Mouse (Mus musculus) limb, embryonic 12.5 days (tissue): ENCODE results near the gene Morn2. TPM values are rescaled to one million over a fixed set of nuclear protein-coding genes. Genes with fewer than 3 reads are reported as not detected.
"Not testable (repeated sequence)": the region's sequence is repeated elsewhere in the genome, so short reads cannot be mapped to it uniquely, and the experiment has no call there.

Source experiments
- ATAC-seq: fragments of 200-750 bp; cut with Nextera tagmentation; 2 replicates; pipeline ENCODE4 v1.8.0; 2017; ENCODE audit warnings: low read depth, moderate TSS enrichment; ENCODE audit not compliant: insufficient number of reproducible peaks, insufficient read depth, low FRiP score, low TSS enrichment
- H3K27ac ChIP-seq: fragments of 300-500 bp; sonication (generic); 2 replicates; pipeline ENCODE4 v1.5.1; 2016; ENCODE audit warnings: mild to moderate bottlenecking, moderate library complexity
- H3K27me3 ChIP-seq: fragments of 300-500 bp; sonication (generic); 2 replicates; pipeline ENCODE4 v1.6.1; 2016; ENCODE audit warnings: mild to moderate bottlenecking, moderate library complexity
- H3K36me3 ChIP-seq: fragments of 300-500 bp; sonication (generic); 2 replicates; pipeline ENCODE4 v1.6.1; 2016; ENCODE audit warnings: mild to moderate bottlenecking, moderate library complexity
- H3K4me1 ChIP-seq: fragments of 300-500 bp; sonication (generic); replicated peaks from 2 replicates; pipeline ENCODE4 v1.6.1; 2016
- H3K4me2 ChIP-seq: fragments of 300-500 bp; sonication (generic); 2 replicates; pipeline ENCODE4 v1.6.1; 2016; ENCODE audit warnings: mild to moderate bottlenecking, moderate library complexity
- H3K4me3 ChIP-seq: fragments of 300-500 bp; sonication (generic); replicated peaks from 2 replicates; pipeline ENCODE4 v1.5.1; 2016; ENCODE audit warnings: mild to moderate bottlenecking
- H3K9ac ChIP-seq: fragments of 300-500 bp; sonication (generic); replicated peaks from 2 replicates; pipeline ENCODE4 v1.6.1; 2016; ENCODE audit warnings: mild to moderate bottlenecking, moderate library complexity
- H3K9me3 ChIP-seq: fragments of 300-500 bp; sonication (generic); 2 replicates; pipeline ENCODE4 v1.6.1; 2016; ENCODE audit warnings: mild to moderate bottlenecking, moderate library complexity
- WGBS: fragments of 180-500 bp; shearing (Covaris S2); methylation state at CpG from one replicate; pipeline ENCODE4 v1.1.7; 2016; 5-methylcytosine and 5-hydroxymethylcytosine counted together
- polyA plus RNA-seq: library from polyadenylated mRNA; unstranded; fragments of >200 nt; fragmentation: Nextera tagmentation; extraction: Ambion mirVana; gene quantifications from 2 replicates; pipeline ENCODE4 v1.2.1, GENCODE M21; 2016

Morn2 gene
- 21.8 and 23.7 TPM in 2 replicates for polyA plus RNA-seq

DNA sequence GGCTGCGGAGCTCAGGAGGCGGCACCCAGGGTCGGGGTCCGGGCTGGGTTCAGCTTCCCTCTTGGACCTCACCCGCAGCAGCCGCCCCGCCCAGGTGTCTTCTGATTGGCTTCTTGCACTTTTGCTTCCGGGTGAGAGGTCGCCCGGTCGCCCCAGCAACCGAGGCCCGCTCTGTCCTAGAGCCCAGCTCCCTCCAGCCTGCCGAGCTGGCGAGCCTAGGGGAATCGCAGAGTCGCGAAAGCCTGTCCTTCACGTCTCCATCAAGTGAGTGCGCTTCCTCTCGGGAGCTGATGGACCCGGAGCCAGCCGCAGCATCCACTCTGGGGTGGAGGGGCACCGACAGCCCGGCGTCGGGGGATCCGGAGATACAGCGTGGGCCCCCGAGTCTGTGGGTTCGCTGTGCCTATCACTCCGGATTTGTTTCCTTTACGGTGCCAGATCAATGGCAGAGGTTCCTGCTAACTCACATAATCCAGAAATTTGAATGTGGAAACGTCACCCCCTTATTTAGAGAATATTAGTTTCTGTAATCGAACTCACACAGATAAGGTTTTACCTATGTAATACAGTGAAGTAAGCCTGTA is at the start of gene Morn2, which contains the start of gene Dhx57:
TSS of gene Morn2 (plus strand) at position 130 of the 584 bp plus-strand sequence.
TSS of gene Dhx57 (minus strand) at position 403 of the 584 bp plus-strand sequence.
- H3K36me3 ChIP-seq, result no peaks in the 10 kb centered on the region
- no peaks in the 10 kb centered on the region for H3K27me3 ChIP-seq
- peak; percentile 98 for ATAC-seq
- peak within 1 kb of the TSS; percentile 68 for H3K4me2 ChIP-seq
- peaks cover 12% of the 10 kb centered on the region for H3K4me1 ChIP-seq
- peak within 1 kb of the TSS; percentile 91 for H3K27ac ChIP-seq
- 1% methylated on average over 35 of the region's 35 CpGs for WGBS
- H3K9me3 ChIP-seq, result no peaks in the 10 kb centered on the region
- peak within 1 kb of the TSS; percentile 78 for H3K9ac ChIP-seq
- peak within 1 kb of the TSS; percentile 77 for H3K4me3 ChIP-seq

DNA sequence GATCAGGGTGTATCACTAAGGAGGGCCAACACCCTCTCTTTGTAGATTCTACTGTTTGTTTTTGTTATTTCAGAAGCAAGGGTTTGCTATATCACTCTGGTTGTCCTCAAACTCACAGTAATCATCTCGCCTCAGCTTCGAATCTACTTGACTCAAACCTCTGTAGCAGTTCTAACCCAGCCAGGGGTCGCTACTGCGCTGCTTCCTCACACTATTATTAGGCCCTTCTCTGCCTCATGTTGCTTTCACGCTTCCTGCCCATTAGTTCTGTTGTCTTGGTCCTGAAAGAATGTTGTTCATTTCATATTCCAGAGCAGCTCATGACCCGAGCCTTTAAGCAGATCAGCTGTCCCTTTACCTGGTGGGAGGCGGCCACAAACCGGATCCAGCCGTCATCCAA is 48.4 kb upstream of the Morn2 start:
- no peak overlapping the region for H3K27ac ChIP-seq
- no peak for ATAC-seq
- no peaks in the 10 kb centered on the region for H3K9me3 ChIP-seq
- H3K27me3 ChIP-seq, result no peaks in the 10 kb centered on the region
- no peak overlapping the region for H3K4me3 ChIP-seq
- H3K4me2 ChIP-seq, result no peak overlapping the region
- 87% methylated on average over 9 of the region's 9 CpGs for WGBS
- H3K36me3 ChIP-seq, result peaks cover 92% of the 10 kb centered on the region
- H3K9ac ChIP-seq, result no peak overlapping the region
- H3K4me1 ChIP-seq, result no peaks in the 10 kb centered on the region

- Histone ChIP-seq H3K9me3 (no peaks in the 10 kb centered on the region), H3K27ac (no peak overlapping the region), H3K36me3 (peaks cover 96% of the 10 kb centered on the region), H3K4me1 (no peaks in the 10 kb centered on the region), H3K4me2 (no peak overlapping the region), H3K9ac (no peak overlapping the region), H3K27me3 (no peaks in the 10 kb centered on the region), H3K4me3 (no peak overlapping the region)
- 59% methylated on average over 13 of the region's 13 CpGs for WGBS
- ATAC-seq, result no peak
These were observed 46.9 kb upstream of the Morn2 start for GRCm38 (mm10) chr17:80243116-80243515.

DNA sequence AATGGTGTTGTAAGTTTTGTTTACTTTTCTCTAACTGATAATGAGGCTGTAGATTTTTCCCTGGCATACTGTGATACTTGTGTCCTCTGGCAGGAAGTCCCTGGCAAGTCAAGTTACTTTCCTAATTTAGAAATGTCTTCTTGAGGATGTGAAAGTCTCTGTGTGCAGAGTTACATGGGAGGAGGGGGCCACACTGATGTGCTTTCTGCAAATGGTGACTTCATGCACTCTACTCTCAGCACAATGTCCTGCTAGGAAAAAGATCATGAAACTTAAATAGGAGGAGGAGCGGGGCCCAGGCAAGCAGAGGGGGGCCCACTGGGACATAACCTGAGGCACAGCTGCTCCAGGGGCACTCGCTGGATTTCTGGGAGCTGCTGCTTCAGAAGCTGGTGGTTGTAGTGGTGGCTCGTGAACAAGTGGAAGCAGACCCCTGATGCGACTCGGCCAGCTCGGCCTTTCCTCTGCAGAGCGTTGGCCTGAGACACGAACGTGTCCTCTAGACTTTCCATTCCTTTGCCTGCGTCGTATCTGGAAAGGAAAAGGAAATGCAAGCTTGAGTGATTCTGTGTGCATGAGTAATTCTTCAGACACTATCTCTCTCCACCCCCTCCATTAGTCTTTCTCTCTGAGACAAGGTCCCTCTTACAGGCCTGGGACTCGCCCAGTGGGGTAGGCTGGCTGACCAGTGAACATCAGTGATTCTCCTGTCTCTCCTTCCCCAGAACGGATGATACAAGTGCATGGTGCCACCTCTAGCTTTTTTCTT is 37.1 kb upstream of the Morn2 start:
- Histone ChIP-seq H3K4me3 (no peak overlapping the region), H3K27ac (no peak overlapping the region), H3K27me3 (no peaks in the 10 kb centered on the region), H3K36me3 (peaks cover 98% of the 10 kb centered on the region), H3K9ac (no peak overlapping the region), H3K4me1 (no peaks in the 10 kb centered on the region), H3K4me2 (no peak overlapping the region), H3K9me3 (no peaks in the 10 kb centered on the region)
- WGBS, result 90% methylated on average over 13 of the region's 13 CpGs
- ATAC-seq, result no peak

DNA sequence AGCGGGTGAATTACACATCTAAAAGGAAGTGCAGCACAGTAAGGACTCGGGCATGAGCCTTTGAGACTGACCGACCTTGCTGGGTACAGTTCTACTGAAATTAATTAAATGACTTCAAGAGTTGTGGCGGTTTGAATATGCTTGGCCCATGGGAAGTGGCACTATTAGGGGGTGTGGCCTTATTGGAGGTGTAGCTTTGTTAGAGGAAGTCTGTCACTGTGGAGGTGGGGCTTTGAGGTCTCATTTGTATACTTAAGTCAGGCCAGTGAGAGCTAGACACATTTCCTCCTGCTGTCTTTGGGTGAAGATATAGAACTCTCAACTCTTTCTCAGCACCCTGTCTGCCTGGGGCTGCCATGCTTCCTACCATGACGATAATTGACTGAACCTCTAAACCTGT is 35.6 kb upstream of the Morn2 start:
- Histone ChIP-seq H3K4me1 (no peaks in the 10 kb centered on the region), H3K9ac (no peak overlapping the region), H3K9me3 (no peaks in the 10 kb centered on the region), H3K36me3 (peaks cover 98% of the 10 kb centered on the region), H3K4me3 (no peak overlapping the region), H3K27me3 (no peaks in the 10 kb centered on the region), H3K4me2 (no peak overlapping the region), H3K27ac (no peak overlapping the region)
- WGBS, result 95% methylated on average over 5 of the region's 5 CpGs
- no peak for ATAC-seq

GRCm38 (mm10) chr17:80255208-80255607 is 34.8 kb upstream of the Morn2 start:
- Histone ChIP-seq H3K27ac (no peak overlapping the region), H3K9ac (no peak overlapping the region), H3K9me3 (no peaks in the 10 kb centered on the region), H3K4me2 (no peak overlapping the region), H3K4me1 (no peaks in the 10 kb centered on the region), H3K36me3 (peaks cover 97% of the 10 kb centered on the region), H3K4me3 (no peak overlapping the region), H3K27me3 (no peaks in the 10 kb centered on the region)
- no peak for ATAC-seq
- 42% methylated on average over 13 of the region's 13 CpGs for WGBS

GRCm38 (mm10) chr17:80267065-80267464 is 22.9 kb upstream of the Morn2 start:
- Histone ChIP-seq H3K4me1 (no peaks in the 10 kb centered on the region), H3K4me2 (no peak overlapping the region), H3K9me3 (no peaks in the 10 kb centered on the region), H3K4me3 (no peak overlapping the region), H3K27ac (no peak overlapping the region), H3K9ac (no peak overlapping the region), H3K27me3 (no peaks in the 10 kb centered on the region), H3K36me3 (peaks cover 94% of the 10 kb centered on the region)
- 93% methylated on average over 4 of the region's 4 CpGs for WGBS
- no peak for ATAC-seq

- no peak for ATAC-seq
- H3K36me3 ChIP-seq, result peaks cover 95% of the 10 kb centered on the region
- H3K4me3 ChIP-seq, result no peak overlapping the region
- no peaks in the 10 kb centered on the region for H3K27me3 ChIP-seq
- no peak overlapping the region for H3K4me2 ChIP-seq
- no peak overlapping the region for H3K27ac ChIP-seq
- WGBS, result 87% methylated on average over 3 of the region's 3 CpGs
- no peak overlapping the region for H3K9ac ChIP-seq
- no peaks in the 10 kb centered on the region for H3K4me1 ChIP-seq
- no peaks in the 10 kb centered on the region for H3K9me3 ChIP-seq
These were observed 21.9 kb upstream of the Morn2 start for GRCm38 (mm10) chr17:80268151-80268550.

DNA sequence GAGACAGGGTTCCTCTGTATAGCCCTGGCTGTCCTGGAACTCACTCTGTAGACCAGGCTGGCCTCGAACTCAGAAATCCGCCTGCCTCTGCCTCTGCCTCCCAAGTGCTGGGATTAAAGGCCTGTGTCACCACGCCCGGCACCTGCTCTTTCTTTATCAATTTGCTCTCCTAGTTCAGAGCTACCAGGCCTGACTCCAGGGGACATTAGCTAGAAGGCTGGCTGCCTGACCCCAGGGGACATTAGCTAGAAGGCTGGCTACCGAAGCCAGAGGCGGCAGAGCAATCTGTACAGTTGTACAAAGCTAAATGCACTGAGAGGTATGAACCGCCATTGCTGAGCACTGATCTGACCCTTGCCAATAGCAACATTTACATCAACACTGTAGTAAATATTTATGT is 19.4 kb upstream of the Morn2 start:
- ATAC-seq, H3K4me2 ChIP-seq, H3K27ac ChIP-seq, H3K9ac ChIP-seq, H3K4me1 ChIP-seq, H3K9me3 ChIP-seq, H3K4me3 ChIP-seq, H3K27me3 ChIP-seq: not testable (repeated sequence)
- WGBS, result 93% methylated on average over 7 of the region's 7 CpGs
- peaks cover 95% of the 10 kb centered on the region for H3K36me3 ChIP-seq

DNA sequence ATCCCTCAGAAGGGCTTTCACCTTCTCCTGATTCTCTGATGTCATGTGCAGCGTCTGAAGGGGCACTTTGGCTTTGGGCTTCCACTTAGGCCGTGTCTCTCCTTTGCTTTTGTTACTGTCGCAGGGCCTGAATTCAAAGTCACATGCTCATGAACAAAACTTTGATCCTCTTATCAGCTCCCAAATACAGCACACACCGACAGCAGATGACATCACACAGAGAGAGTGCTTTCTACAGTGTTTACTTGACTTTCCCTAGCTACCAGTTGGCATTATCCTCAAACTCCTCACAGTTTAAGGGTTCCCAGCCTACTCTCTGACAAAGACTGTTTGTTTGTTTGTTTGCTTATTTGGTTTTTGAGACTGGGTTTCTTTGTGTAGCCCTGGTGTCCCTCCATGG is 11.7 kb upstream of the Morn2 start:
- ATAC-seq, result no peak
- Histone ChIP-seq H3K9ac (no peak overlapping the region), H3K4me1 (no peaks in the 10 kb centered on the region), H3K36me3 (peaks cover 73% of the 10 kb centered on the region), H3K4me2 (no peak overlapping the region), H3K27ac (no peak overlapping the region), H3K27me3 (no peaks in the 10 kb centered on the region), H3K4me3 (no peak overlapping the region), H3K9me3 (no peaks in the 10 kb centered on the region)
- 89% methylated on average over 4 of the region's 4 CpGs for WGBS

DNA sequence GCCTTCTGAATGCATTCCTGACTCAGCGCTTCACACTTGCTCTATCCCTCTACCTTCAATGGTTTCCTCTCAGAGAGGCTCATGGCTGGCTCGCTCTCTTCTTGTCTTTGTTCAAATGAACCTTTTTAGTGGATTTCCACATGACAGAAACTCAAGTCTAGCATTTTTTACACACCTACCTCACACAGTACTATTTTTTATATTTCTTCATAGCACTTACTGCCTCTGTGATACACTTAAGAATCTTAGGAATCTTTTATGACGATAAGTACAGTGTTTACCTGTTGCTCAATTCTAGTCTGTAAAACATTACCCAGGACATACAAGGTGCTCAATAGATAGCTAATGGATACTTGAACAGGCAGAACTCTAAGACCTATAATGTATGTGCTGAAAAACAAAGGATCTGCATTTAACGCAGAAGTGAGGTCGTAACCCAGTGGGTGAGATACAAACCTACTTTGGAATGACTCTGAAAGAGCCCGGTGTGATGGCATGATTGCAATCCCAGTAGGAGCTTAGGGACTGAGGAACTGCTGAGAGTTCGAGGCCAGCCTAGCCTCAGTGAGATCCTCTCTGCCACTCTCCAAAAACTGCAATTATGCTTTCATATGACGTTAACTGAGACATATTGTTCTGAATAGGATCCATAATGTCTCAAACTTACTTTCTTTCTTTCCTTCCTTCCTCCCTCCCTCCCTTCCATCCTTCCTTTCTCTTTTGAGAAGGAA is 10.5 kb upstream of the Morn2 start:
- Histone ChIP-seq H3K9me3 (no peaks in the 10 kb centered on the region), H3K4me1 (no peaks in the 10 kb centered on the region), H3K27me3 (no peaks in the 10 kb centered on the region), H3K27ac (no peak overlapping the region), H3K9ac (no peak overlapping the region), H3K36me3 (peaks cover 61% of the 10 kb centered on the region), H3K4me2 (no peak overlapping the region), H3K4me3 (no peak overlapping the region)
- no peak for ATAC-seq
- 92% methylated on average over 8 of the region's 8 CpGs for WGBS
